Mouse (Mus musculus): ENCODE measurements around the gene Tmem52b. TPM values are rescaled to one million over a fixed set of nuclear protein-coding genes. Genes with fewer than 3 reads are reported as not detected.

Tmem52b gene
- polyA plus RNA-seq, 1 experiment = not detected

GRCm38 (mm10) chr6:129530261-129530660, 17.9 kb downstream of the Tmem52b start:
- TF ChIP-seq POLR2A (IDR thresholded peaks at IDR 0.05; ENCODE audit: low read depth, low read length) = no peak
- no peak for TF ChIP-seq CTCF (IDR thresholded peaks at IDR 0.05; ENCODE audit: extremely low read depth, insufficient read depth, insufficient read length, insufficient replicate concordance)
- H3K36me3 ChIP-seq (ENCODE audit: control insufficient read depth, insufficient read depth, low read length) = no peaks in the 10 kb centered on the region
- no peaks in the 10 kb centered on the region for H3K27me3 ChIP-seq (ENCODE audit: control insufficient read depth, insufficient read depth, low read length)
- H3K27ac ChIP-seq (ENCODE audit: insufficient read depth, low read length) = no peak overlapping the region
- H3K4me3 ChIP-seq (ENCODE audit: extremely low read depth, insufficient read depth, insufficient read length) = no peak overlapping the region
- no peak for DNase-seq (ENCODE audit: low read depth in 1 of 2, low spot score in 2 of 2)
- H3K4me1 ChIP-seq (ENCODE audit: control insufficient read depth, insufficient read depth, insufficient read length) = no peaks in the 10 kb centered on the region

GRCm38 (mm10) chr6:129532556-129532941, 20.2 kb downstream of the Tmem52b start:
- no peaks in the 10 kb centered on the region for H3K4me1 ChIP-seq (ENCODE audit: control insufficient read depth, insufficient read depth, insufficient read length)
- no peak for TF ChIP-seq POLR2A (IDR thresholded peaks at IDR 0.05; ENCODE audit: low read depth, low read length)
- no peak for TF ChIP-seq CTCF (IDR thresholded peaks at IDR 0.05; ENCODE audit: extremely low read depth, insufficient read depth, insufficient read length, insufficient replicate concordance)
- H3K27me3 ChIP-seq (ENCODE audit: control insufficient read depth, insufficient read depth, low read length) = no peaks in the 10 kb centered on the region
- no peak for DNase-seq (ENCODE audit: low read depth in 1 of 2, low spot score in 2 of 2)
- H3K36me3 ChIP-seq (ENCODE audit: control insufficient read depth, insufficient read depth, low read length) = no peaks in the 10 kb centered on the region
- H3K4me3 ChIP-seq (ENCODE audit: extremely low read depth, insufficient read depth, insufficient read length) = no peak overlapping the region
- 42% methylated on average over 7 of the region's 7 CpGs for WGBS
- no peak overlapping the region for H3K27ac ChIP-seq (ENCODE audit: insufficient read depth, low read length)

GRCm38 (mm10) chr6:129532942-129533860, 20.8 kb downstream of the Tmem52b start, which contains the start of gene Gabarapl1:
TSS of gene Gabarapl1 (plus strand) at chr6:129533160.
- no peaks in the 10 kb centered on the region for H3K27me3 ChIP-seq (ENCODE audit: control insufficient read depth, insufficient read depth, low read length)
- no peaks in the 10 kb centered on the region for H3K36me3 ChIP-seq (ENCODE audit: control insufficient read depth, insufficient read depth, low read length)
- WGBS = under 1% methylated on average over 55 of the region's 55 CpGs
- no peak for TF ChIP-seq POLR2A (IDR thresholded peaks at IDR 0.05; ENCODE audit: low read depth, low read length)
- no peak for TF ChIP-seq CTCF (IDR thresholded peaks at IDR 0.05; ENCODE audit: extremely low read depth, insufficient read depth, insufficient read length, insufficient replicate concordance)
- peak in 1 of 2 experiments; percentile 46 for DNase-seq (ENCODE audit: low read depth in 1 of 2, low spot score in 2 of 2)
- peak within 1 kb of the TSS; percentile 34; the same call in 1 of the 2 replicates for H3K27ac ChIP-seq (ENCODE audit: insufficient read depth, low read length)
- H3K4me1 ChIP-seq (ENCODE audit: control insufficient read depth, insufficient read depth, insufficient read length) = no peaks in the 10 kb centered on the region
- peak within 1 kb of the TSS; percentile 80 for H3K4me3 ChIP-seq (ENCODE audit: extremely low read depth, insufficient read depth, insufficient read length)

GRCm38 (mm10) chr6:129534057-129534456, 21.7 kb downstream of the Tmem52b start:
- TF ChIP-seq CTCF (IDR thresholded peaks at IDR 0.05; ENCODE audit: extremely low read depth, insufficient read depth, insufficient read length, insufficient replicate concordance) = no peak
- TF ChIP-seq POLR2A (IDR thresholded peaks at IDR 0.05; ENCODE audit: low read depth, low read length) = no peak
- no peaks in the 10 kb centered on the region for H3K27me3 ChIP-seq (ENCODE audit: control insufficient read depth, insufficient read depth, low read length)
- no peak overlapping the region for H3K27ac ChIP-seq (ENCODE audit: insufficient read depth, low read length)
- no peaks in the 10 kb centered on the region for H3K4me1 ChIP-seq (ENCODE audit: control insufficient read depth, insufficient read depth, insufficient read length)
- WGBS = 6% methylated on average over 9 of the region's 9 CpGs
- H3K36me3 ChIP-seq (ENCODE audit: control insufficient read depth, insufficient read depth, low read length) = no peaks in the 10 kb centered on the region
- no peak for DNase-seq (ENCODE audit: low read depth in 1 of 2, low spot score in 2 of 2)
- H3K4me3 ChIP-seq (ENCODE audit: extremely low read depth, insufficient read depth, insufficient read length) = peak overlapping the region; percentile 23

GRCm38 (mm10) chr6:129534627-129535190, 22.4 kb downstream of the Tmem52b start:
- Histone ChIP-seq H3K36me3 (ENCODE audit: control insufficient read depth, insufficient read depth, low read length) (no peaks in the 10 kb centered on the region), H3K4me3 (ENCODE audit: extremely low read depth, insufficient read depth, insufficient read length) (no peak overlapping the region), H3K27ac (ENCODE audit: insufficient read depth, low read length) (no peak overlapping the region), H3K27me3 (ENCODE audit: control insufficient read depth, insufficient read depth, low read length) (no peaks in the 10 kb centered on the region), H3K4me1 (ENCODE audit: control insufficient read depth, insufficient read depth, insufficient read length) (no peaks in the 10 kb centered on the region)
- no peak for TF ChIP-seq POLR2A (IDR thresholded peaks at IDR 0.05; ENCODE audit: low read depth, low read length)
- TF ChIP-seq CTCF (IDR thresholded peaks at IDR 0.05; ENCODE audit: extremely low read depth, insufficient read depth, insufficient read length, insufficient replicate concordance) = no peak
- DNase-seq (ENCODE audit: low read depth in 1 of 2, low spot score in 2 of 2) = no peak
- 49% methylated on average over 4 of the region's 4 CpGs for WGBS

GRCm38 (mm10) chr6:129535723-129536122, 23.4 kb downstream of the Tmem52b start:
- Histone ChIP-seq H3K4me3 (ENCODE audit: extremely low read depth, insufficient read depth, insufficient read length) (no peak overlapping the region), H3K27ac (ENCODE audit: insufficient read depth, low read length) (no peak overlapping the region), H3K27me3 (ENCODE audit: control insufficient read depth, insufficient read depth, low read length) (no peaks in the 10 kb centered on the region), H3K36me3 (ENCODE audit: control insufficient read depth, insufficient read depth, low read length) (no peaks in the 10 kb centered on the region), H3K4me1 (ENCODE audit: control insufficient read depth, insufficient read depth, insufficient read length) (no peaks in the 10 kb centered on the region)
- 16% methylated on average over 4 of the region's 4 CpGs for WGBS
- no peak for DNase-seq (ENCODE audit: low read depth in 1 of 2, low spot score in 2 of 2)
- TF ChIP-seq POLR2A (IDR thresholded peaks at IDR 0.05; ENCODE audit: low read depth, low read length) (no peak), CTCF (IDR thresholded peaks at IDR 0.05; ENCODE audit: extremely low read depth, insufficient read depth, insufficient read length, insufficient replicate concordance) (no peak)

Measured in spleen, adult 2 months (tissue).